Mouse (Mus musculus) embryonic facial prominence, embryonic 11.5 days (tissue): ENCODE data around the gene Peli2. TPM values are rescaled to one million over a fixed set of nuclear protein-coding genes. Genes with fewer than 3 reads are reported as not detected.

ENCODE experiments used
- ATAC-seq: fragments of 200-750 bp; cut with Nextera tagmentation; replicated peaks from 2 replicates; pipeline ENCODE4 v1.8.0; 2017; ENCODE audit warnings: low read depth; ENCODE audit not compliant: insufficient number of reproducible peaks, low FRiP score, low TSS enrichment
- DNase-seq: peaks from one replicate; pipeline ENCODE4 v3.0.0-alpha.2; 2015; ENCODE audit warnings: low spot score
- H3K27ac ChIP-seq: fragments of 300-500 bp; sonication (generic); replicated peaks from 2 replicates; pipeline ENCODE4 v1.5.1; 2014; ENCODE audit warnings: mild to moderate bottlenecking, low read depth, low read length, control low read depth
- H3K27me3 ChIP-seq: fragments of 300-500 bp; sonication (generic); 2 replicates; pipeline ENCODE4 v1.6.1; 2014; ENCODE audit warnings: mild to moderate bottlenecking, low read length, moderate library complexity, mixed read lengths; ENCODE audit not compliant: control insufficient read depth, insufficient read depth
- H3K36me3 ChIP-seq: fragments of 300-500 bp; sonication (generic); replicated peaks from 2 replicates; pipeline ENCODE4 v1.6.1; 2014; ENCODE audit warnings: low read depth, mild to moderate bottlenecking, low read length, moderate library complexity, mixed read lengths; ENCODE audit not compliant: control insufficient read depth, insufficient read depth
- H3K4me1 ChIP-seq: fragments of 300-500 bp; sonication (generic); 2 replicates; pipeline ENCODE4 v1.6.1; 2014; ENCODE audit warnings: low read length, mixed read lengths; ENCODE audit not compliant: control insufficient read depth, insufficient read depth
- H3K4me2 ChIP-seq: fragments of 300-500 bp; sonication (generic); 2 replicates; pipeline ENCODE4 v1.6.1; 2014; ENCODE audit warnings: low read depth, mild to moderate bottlenecking, control low read depth, low read length, moderate library complexity
- H3K4me3 ChIP-seq: fragments of 300-500 bp; sonication (generic); 2 replicates; pipeline ENCODE4 v1.5.1; 2014; ENCODE audit warnings: low read depth, low read length, control low read depth
- H3K9ac ChIP-seq: fragments of 300-500 bp; sonication (generic); replicated peaks from 2 replicates; pipeline ENCODE4 v1.6.1; 2014; ENCODE audit warnings: mild to moderate bottlenecking, control low read depth, low read length
- H3K9me3 ChIP-seq: fragments of 300-500 bp; sonication (generic); replicated peaks from 2 replicates; pipeline ENCODE4 v1.6.1; 2016; ENCODE audit warnings: mild to moderate bottlenecking, low read length, inconsistent platforms, mixed read lengths; ENCODE audit not compliant: control insufficient read depth
- WGBS: fragments of 180-500 bp; shearing (Covaris S2); extraction: QIAGEN DNeasy Blood & Tissue Kit; methylation state at CpG from one replicate; pipeline ENCODE4 v1.1.7; 2014; 5-methylcytosine and 5-hydroxymethylcytosine counted together
- polyA plus RNA-seq: library from polyadenylated mRNA; unstranded; fragments of >200 nt; fragmentation: Nextera tagmentation; extraction: Ambion mirVana; gene quantifications from 2 replicates; pipeline ENCODE4 v1.2.1, GENCODE M21; 2014

The Peli2 gene
- polyA plus RNA-seq, 1 experiment from 2014 or later = 7.7 TPM

DNA sequence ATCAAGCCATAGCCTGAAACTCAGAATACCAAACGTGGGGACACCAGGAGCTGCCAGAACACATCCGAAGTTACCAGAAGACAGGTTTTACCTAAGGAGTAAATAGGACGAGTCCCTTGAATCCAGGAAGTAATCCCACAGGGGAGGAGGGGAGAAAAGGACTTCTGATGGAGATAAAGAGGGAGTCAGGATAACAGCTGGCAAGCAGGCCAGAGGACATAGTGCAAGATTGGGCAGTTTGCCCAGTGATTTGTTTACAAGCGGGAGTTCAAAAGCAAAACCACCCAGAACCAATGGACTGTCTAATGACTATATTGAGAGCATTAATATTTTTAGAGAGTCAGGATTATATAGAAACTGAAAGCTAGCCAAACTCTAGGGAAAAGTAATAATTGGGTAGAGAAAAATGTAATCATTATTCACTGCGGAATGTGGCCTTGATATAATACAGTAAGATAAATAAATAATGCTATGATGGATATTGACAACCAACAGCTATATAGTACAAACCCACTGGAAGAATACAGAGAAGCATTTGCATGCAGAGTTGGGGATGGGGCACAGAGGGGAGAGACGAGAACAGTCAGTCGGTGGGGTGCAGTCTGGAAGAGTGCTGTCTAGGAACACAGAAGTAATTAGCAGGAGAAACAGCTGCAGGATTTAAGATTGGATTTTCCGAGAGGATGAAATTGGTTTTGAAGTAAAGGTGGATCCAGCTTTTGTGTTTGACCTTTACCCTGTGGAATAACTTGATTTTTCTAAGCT lies 77.7 kb downstream of the Peli2 start:
- DNase-seq (no peak), ATAC-seq (no peak)
- no peaks in the 10 kb centered on the region for H3K36me3 ChIP-seq
- no peaks in the 10 kb centered on the region for H3K27me3 ChIP-seq
- WGBS = 64% methylated on average over 8 of the region's 8 CpGs
- no peak overlapping the region for H3K4me2 ChIP-seq
- H3K4me3 ChIP-seq = no peak overlapping the region
- no peak overlapping the region for H3K9ac ChIP-seq
- no peaks in the 10 kb centered on the region for H3K9me3 ChIP-seq
- no peak overlapping the region for H3K27ac ChIP-seq
- H3K4me1 ChIP-seq = peaks cover 7% of the 10 kb centered on the region

DNA sequence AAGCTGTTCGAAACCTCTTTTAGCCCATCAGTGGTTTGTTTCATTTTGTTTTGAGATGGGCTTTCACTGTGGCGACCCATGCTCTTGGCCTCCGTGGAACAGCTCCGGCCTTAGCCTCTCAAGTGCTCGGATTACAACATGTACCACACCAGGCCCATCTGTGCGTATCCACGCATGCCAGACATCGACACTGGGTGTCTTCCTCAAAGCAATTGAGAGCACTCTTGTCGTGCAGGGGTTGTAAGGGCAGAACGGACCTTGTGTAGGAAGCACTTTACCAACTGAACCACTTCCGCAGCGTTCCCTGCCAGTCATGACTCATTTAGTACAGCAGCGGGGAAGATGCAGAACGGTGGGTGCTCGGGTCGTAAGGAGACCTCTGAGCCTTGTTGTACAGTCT lies 78.3 kb downstream of the Peli2 start:
- DNase-seq (no peak), ATAC-seq (no peak)
- no peak overlapping the region for H3K4me2 ChIP-seq
- no peaks in the 10 kb centered on the region for H3K27me3 ChIP-seq
- no peak overlapping the region for H3K9ac ChIP-seq
- H3K27ac ChIP-seq = no peak overlapping the region
- no peaks in the 10 kb centered on the region for H3K36me3 ChIP-seq
- H3K9me3 ChIP-seq = no peaks in the 10 kb centered on the region
- peaks cover 7% of the 10 kb centered on the region for H3K4me1 ChIP-seq
- WGBS = 48% methylated on average over 16 of the region's 16 CpGs
- H3K4me3 ChIP-seq = no peak overlapping the region

DNA sequence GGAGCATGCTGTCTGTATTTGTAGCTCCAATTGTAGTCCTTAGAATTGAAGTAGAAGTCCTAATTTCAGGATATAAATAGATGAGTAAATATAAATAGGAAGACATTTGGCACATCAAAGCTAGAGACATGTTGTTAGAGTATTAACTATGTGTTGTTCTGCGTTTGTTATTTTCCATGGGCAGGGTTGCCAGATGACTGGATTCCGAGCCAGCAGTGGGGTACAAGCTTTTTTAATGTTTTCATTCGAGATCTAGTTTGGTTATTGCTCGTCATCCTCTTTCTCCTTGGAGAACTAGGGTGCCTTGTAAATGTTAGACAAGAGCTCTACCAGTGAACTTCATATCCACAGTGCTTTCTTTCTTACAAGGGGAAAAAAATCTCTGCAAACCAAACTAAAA lies 78.9 kb downstream of the Peli2 start:
- H3K27me3 ChIP-seq = no peaks in the 10 kb centered on the region
- H3K4me3 ChIP-seq = no peak overlapping the region
- H3K36me3 ChIP-seq = no peaks in the 10 kb centered on the region
- H3K4me2 ChIP-seq = no peak overlapping the region
- no peak for ATAC-seq
- no peaks in the 10 kb centered on the region for H3K9me3 ChIP-seq
- H3K27ac ChIP-seq = no peak overlapping the region
- WGBS = 88% methylated on average over 4 of the region's 4 CpGs
- peaks cover 7% of the 10 kb centered on the region for H3K4me1 ChIP-seq
- DNase-seq = no peak
- H3K9ac ChIP-seq = no peak overlapping the region

DNA sequence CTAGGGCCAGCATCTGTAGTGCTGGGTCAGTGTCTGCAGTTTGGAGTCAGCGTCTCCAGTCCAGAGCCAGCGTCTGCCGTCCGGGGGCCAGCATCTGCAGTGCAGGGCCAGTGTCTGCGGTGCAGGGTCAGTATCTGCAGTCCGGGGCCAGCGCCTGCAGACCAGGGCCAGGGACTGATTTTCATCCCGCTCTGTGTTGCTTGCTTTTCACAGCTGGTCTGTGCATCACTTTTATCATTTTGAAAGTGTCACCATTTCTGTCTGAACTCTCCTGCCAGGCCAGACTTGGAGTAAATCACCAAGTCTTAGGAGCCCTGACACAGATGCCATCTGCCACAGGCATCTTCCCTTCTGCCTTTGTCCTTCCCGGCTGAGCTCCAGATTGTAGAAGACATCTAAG lies 79.7 kb downstream of the Peli2 start:
- WGBS = 75% methylated on average over 9 of the region's 9 CpGs
- H3K27ac ChIP-seq = no peak overlapping the region
- no peak overlapping the region for H3K4me3 ChIP-seq
- no peaks in the 10 kb centered on the region for H3K36me3 ChIP-seq
- DNase-seq (no peak), ATAC-seq (no peak)
- no peaks in the 10 kb centered on the region for H3K9me3 ChIP-seq
- H3K4me1 ChIP-seq = peaks cover 7% of the 10 kb centered on the region
- no peaks in the 10 kb centered on the region for H3K27me3 ChIP-seq
- H3K9ac ChIP-seq = no peak overlapping the region
- H3K4me2 ChIP-seq = no peak overlapping the region

DNA sequence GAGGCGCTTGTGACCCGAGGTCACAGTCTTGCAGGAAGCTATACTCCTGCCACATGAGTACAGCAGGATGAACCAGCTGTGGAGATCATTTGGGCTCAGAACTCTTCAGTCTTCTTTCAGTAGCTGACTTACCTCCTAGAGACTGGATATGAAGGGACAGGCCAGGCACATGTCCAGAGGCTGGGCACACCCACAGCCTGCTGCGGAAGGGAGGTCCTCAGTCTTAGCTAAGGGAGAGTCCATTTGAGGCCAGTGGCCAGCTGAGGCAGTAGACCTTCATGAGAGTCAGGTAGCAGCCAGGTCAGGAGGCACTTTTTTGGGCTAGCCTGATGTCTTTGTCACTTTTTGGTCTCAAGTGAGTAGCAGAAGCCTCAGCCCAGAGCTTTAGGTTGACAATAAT lies 80.2 kb downstream of the Peli2 start:
- ATAC-seq = no peak
- H3K9me3 ChIP-seq = no peaks in the 10 kb centered on the region
- 83% methylated on average over 3 of the region's 3 CpGs for WGBS
- no peak overlapping the region for H3K27ac ChIP-seq
- H3K4me3 ChIP-seq = no peak overlapping the region
- no peak overlapping the region for H3K9ac ChIP-seq
- H3K27me3 ChIP-seq = no peaks in the 10 kb centered on the region
- no peak overlapping the region for H3K4me2 ChIP-seq
- H3K4me1 ChIP-seq = peaks cover 7% of the 10 kb centered on the region
- no peak for DNase-seq
- no peaks in the 10 kb centered on the region for H3K36me3 ChIP-seq

DNA sequence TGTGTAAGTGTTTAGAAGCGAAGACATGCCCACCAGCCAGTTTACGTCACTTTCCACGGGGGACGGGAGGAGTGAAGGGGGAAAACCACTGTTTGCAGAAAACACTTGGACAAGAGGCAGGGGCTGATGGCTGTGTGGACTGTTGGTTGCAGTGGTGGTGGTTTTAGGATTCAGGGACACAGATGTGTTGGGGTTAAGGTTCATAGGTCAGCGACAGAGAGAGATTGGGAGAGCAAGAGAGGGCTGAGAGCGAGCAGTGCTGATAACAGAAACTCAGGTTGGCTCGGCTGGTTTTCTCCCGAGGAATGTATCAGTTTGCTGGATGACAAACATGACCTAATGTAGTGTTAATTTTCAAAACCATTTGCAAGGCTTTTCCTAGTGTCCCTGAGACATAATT lies 80.8 kb downstream of the Peli2 start:
- H3K4me1 ChIP-seq = peaks cover 7% of the 10 kb centered on the region
- no peaks in the 10 kb centered on the region for H3K9me3 ChIP-seq
- DNase-seq (no peak), ATAC-seq (no peak)
- no peak overlapping the region for H3K27ac ChIP-seq
- no peak overlapping the region for H3K9ac ChIP-seq
- no peak overlapping the region for H3K4me2 ChIP-seq
- H3K27me3 ChIP-seq = no peaks in the 10 kb centered on the region
- 76% methylated on average over 8 of the region's 8 CpGs for WGBS
- no peaks in the 10 kb centered on the region for H3K36me3 ChIP-seq
- no peak overlapping the region for H3K4me3 ChIP-seq

DNA sequence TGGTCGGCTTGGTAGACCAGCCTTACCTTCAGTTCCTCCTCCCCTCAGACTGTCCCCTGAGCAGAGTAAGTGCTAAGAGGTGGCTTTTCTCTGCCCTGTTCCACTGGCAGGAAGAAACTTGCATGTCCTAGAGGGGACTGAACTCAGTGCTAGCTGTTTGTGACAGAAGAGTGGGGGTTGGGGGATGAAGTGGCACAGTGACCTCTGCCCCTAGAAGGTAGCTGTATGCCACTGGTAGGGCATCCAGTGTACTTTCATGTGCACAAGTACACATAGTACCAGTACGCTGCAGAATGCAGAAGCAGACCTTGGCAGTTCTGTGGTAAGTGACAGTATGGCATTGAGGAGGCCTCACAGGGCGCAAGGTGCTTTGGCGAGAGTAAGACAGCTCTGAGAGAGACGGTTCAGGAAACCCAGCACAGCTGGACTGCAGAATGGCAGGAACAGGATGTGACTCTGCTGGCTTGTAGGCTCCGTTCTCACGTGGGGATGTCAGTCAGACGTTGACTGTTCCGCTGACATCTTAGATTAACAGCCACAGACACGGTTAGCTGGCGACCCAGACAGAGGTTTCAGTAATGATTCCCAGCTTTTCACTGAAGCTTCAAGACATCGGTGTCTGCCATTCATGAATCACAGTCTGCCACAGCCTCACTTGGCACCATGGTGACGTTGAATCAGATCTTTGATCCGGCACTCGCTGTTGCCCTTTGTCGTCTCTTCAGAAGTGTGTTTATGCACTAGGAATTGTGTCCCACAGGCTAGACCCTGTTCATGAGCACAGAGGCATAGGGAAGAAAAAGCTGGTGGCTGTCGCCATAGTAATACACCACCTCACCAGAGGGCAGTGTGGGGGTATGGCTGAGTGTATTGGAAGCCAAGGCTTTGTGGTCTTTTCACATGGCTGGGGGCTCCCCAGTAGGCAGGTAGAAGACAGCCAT lies 81.7 kb downstream of the Peli2 start:
- ATAC-seq (no peak), DNase-seq (peak; percentile 30)
- Histone ChIP-seq H3K9me3 (no peaks in the 10 kb centered on the region), H3K9ac (no peak overlapping the region), H3K4me3 (no peak overlapping the region), H3K27me3 (no peaks in the 10 kb centered on the region), H3K4me2 (no peak overlapping the region; the same call in 1 of the 2 replicates), H3K36me3 (no peaks in the 10 kb centered on the region), H3K27ac (no peak overlapping the region), H3K4me1 (peaks cover 10% of the 10 kb centered on the region)
- 56% methylated on average over 17 of the region's 17 CpGs for WGBS

DNA sequence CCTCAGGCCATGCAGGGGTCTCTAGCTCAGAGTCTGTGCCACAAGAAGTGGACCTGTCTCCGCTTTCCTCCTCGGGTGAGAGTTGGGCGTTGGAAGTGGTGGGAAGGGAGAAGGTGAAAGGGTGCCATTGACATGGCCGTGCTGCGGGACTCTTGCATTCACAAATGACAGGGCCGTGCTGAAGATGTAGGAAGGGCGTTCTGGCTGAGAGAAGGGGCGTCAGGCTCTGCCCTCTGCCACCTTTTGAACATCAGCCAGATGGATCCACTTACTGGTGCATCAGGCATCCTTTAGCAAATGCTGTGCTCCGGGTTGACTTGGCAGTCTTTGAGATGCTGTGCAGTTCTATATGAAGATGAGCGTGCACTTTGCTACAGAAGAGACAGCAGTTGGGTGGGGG lies 84.4 kb downstream of the Peli2 start:
- Histone ChIP-seq H3K9ac (no peak overlapping the region), H3K4me2 (no peak overlapping the region), H3K4me1 (peaks cover 10% of the 10 kb centered on the region), H3K27ac (no peak overlapping the region), H3K36me3 (no peaks in the 10 kb centered on the region), H3K27me3 (no peaks in the 10 kb centered on the region), H3K9me3 (no peaks in the 10 kb centered on the region), H3K4me3 (no peak overlapping the region)
- DNase-seq = peak; percentile 22
- no peak for ATAC-seq
- WGBS = 55% methylated on average over 10 of the region's 10 CpGs
